Mouse (Mus musculus): ENCODE data around the gene Zdhhc6.
A peak's percentile ranks its signal among the peaks of the same experiment; 100 is the strongest.

Gene Zdhhc6

GRCm38 (mm10) chr19:55315452-55316108, at the start of gene Zdhhc6:
TSS of gene Zdhhc6 (minus strand) at chr19:55316032.
- peak; percentile 84 for DNase-seq

- DNase-seq: no peak
Observed at GRCm38 (mm10) chr19:55362606-55363005, 46.8 kb upstream of the Zdhhc6 start.

GRCm38 (mm10) chr19:55350673-55351378, 35.0 kb upstream of the Zdhhc6 start:
- DNase-seq: no peak

- DNase-seq: no peak
Observed at GRCm38 (mm10) chr19:55348187-55348586, 32.4 kb upstream of the Zdhhc6 start.

GRCm38 (mm10) chr19:55343274-55343673, 27.4 kb upstream of the Zdhhc6 start:
- DNase-seq: no peak

- DNase-seq: no peak
Observed at GRCm38 (mm10) chr19:55342423-55342822, 26.6 kb upstream of the Zdhhc6 start.

GRCm38 (mm10) chr19:55341377-55341776, 25.5 kb upstream of the Zdhhc6 start:
- DNase-seq: no peak

- no peak for DNase-seq
Observed at GRCm38 (mm10) chr19:55340521-55340920, 24.7 kb upstream of the Zdhhc6 start.

- no peak for DNase-seq
Observed at GRCm38 (mm10) chr19:55337664-55338063, 21.8 kb upstream of the Zdhhc6 start.

- DNase-seq: no peak
Observed at GRCm38 (mm10) chr19:55337066-55337465, 21.2 kb upstream of the Zdhhc6 start.

GRCm38 (mm10) chr19:55336441-55336840, 20.6 kb upstream of the Zdhhc6 start:
- no peak for DNase-seq

GRCm38 (mm10) chr19:55335881-55336280, 20.0 kb upstream of the Zdhhc6 start:
- DNase-seq: no peak

GRCm38 (mm10) chr19:55332641-55333268, 16.9 kb upstream of the Zdhhc6 start:
- peak; percentile 54 for DNase-seq

- DNase-seq: no peak
Observed at GRCm38 (mm10) chr19:55331776-55332175, 15.9 kb upstream of the Zdhhc6 start.

- no peak for DNase-seq
Observed at GRCm38 (mm10) chr19:55327510-55327909, 11.7 kb upstream of the Zdhhc6 start.

GRCm38 (mm10) chr19:55322604-55323003, 6.8 kb upstream of the Zdhhc6 start:
- DNase-seq: no peak

GRCm38 (mm10) chr19:55319521-55319920, 3.7 kb upstream of the Zdhhc6 start:
- no peak for DNase-seq

- DNase-seq: no peak
Observed at GRCm38 (mm10) chr19:55319036-55319435, 3.2 kb upstream of the Zdhhc6 start.

- DNase-seq: no peak
Observed at GRCm38 (mm10) chr19:55316901-55317300, 1.1 kb upstream of the Zdhhc6 start.

GRCm38 (mm10) chr19:55316109-55316714, 380 bp upstream of the Zdhhc6 start, which contains the start of gene Vti1a:
TSS of gene Vti1a (plus strand) at chr19:55316295.
- DNase-seq: peak; percentile 87

- DNase-seq: no peak
Observed at GRCm38 (mm10) chr19:55313649-55314048, 2.2 kb downstream of the Zdhhc6 start.

GRCm38 (mm10) chr19:55311874-55312273, 4.0 kb downstream of the Zdhhc6 start:
- DNase-seq: no peak

GRCm38 (mm10) chr19:55305024-55305423, 10.8 kb downstream of the Zdhhc6 start:
- no peak for DNase-seq

All from liver (tissue).